Mouse (Mus musculus) naive thymus-derived CD4-positive, alpha-beta T cell, adult 5 months (primary cell): ENCODE measurements around the gene Bpnt1. TPM values are rescaled to one million over a fixed set of nuclear protein-coding genes. Genes with fewer than 3 reads are reported as not detected.

ENCODE experiments used
- polyA plus RNA-seq: library from polyadenylated mRNA; unstranded; fragments of 100-300 nt; shearing (Covaris generic); gene quantifications from one replicate; pipeline ENCODE4 v1.2.1, GENCODE M21; 2017

Bpnt1 gene
- 38.9 TPM for polyA plus RNA-seq

GRCm38 (mm10) chr1:185331983-185332430 lies at the start of gene Bpnt1:
Gene Bpnt1 (plus strand): TSS chr1:185332149.

GRCm38 (mm10) chr1:185328721-185329610 lies 3.0 kb upstream of the Bpnt1 start, which contains the start of gene Iars2:
Gene Iars2 (minus strand): TSS chr1:185329396.

GRCm38 (mm10) chr1:185362677-185363520 lies 30.9 kb downstream of the Bpnt1 start, which contains the start of gene Eprs:
Gene Eprs (plus strand): TSS chr1:185363044.

Other genes with a start within 250 kb of the Bpnt1 start
- 34.2 TPM for gene Rab3gap2, start 128.0 kb upstream of the Bpnt1 start, polyA plus RNA-seq
- 46.5 TPM for gene Iars2, start 2.8 kb upstream of the Bpnt1 start, polyA plus RNA-seq
- 140 TPM for gene Eprs, start 30.9 kb downstream of the Bpnt1 start, polyA plus RNA-seq
- not detected for gene Slc30a10, start 122.7 kb downstream of the Bpnt1 start, polyA plus RNA-seq